20 mouse cellular contexts compared by ENCODE assay signal in genomic region chr4:43205571-43205970, GRCm38 (mm10).
"Had no signal": no experiment of that assay in that cellular context is flagged by ENCODE, and none has a peak within 500 bp of the region (broad histone marks: within the 10 kb centered on the region; RNA-seq: fewer than 3 reads in every experiment).

No protein-coding gene starts in this region.

- H3K4me2 ChIP-seq: limb, embryonic 12.5 days; limb, embryonic 15.5 days; liver, embryonic 11.5 days; lung, embryonic 14.5 days; midbrain, embryonic 12.5 days; stomach, embryonic 15.5 days had no signal

- H3K9me3 ChIP-seq: limb, embryonic 15.5 days; midbrain, embryonic 12.5 days; stomach, embryonic 15.5 days had no signal

- H3K9ac ChIP-seq: limb, embryonic 12.5 days; limb, embryonic 15.5 days; liver, embryonic 14.5 days; liver, postnatal 0 days; lung, embryonic 14.5 days; midbrain, embryonic 12.5 days; stomach, embryonic 15.5 days had no signal

- DNase-seq: kidney, adult 18-20 months; kidney, adult 9 months; kidney, postnatal 25 days; layer of hippocampus, adult 9-11 months; left cerebral cortex, postnatal 4 days; liver, postnatal 0 days; lung, embryonic 14.5 days; right cerebral cortex, postnatal 14 days; right cerebral cortex, postnatal 4 days; thymus, postnatal 25 days had no signal

- H3K4me1 ChIP-seq: stomach, embryonic 15.5 days had no signal

- H3K27ac ChIP-seq: limb, embryonic 12.5 days; limb, embryonic 15.5 days; liver, embryonic 14.5 days; macrophage; midbrain, embryonic 12.5 days; stomach, embryonic 15.5 days had no signal

- H3K27me3 ChIP-seq: limb, embryonic 12.5 days; limb, embryonic 15.5 days; midbrain, embryonic 12.5 days; stomach, embryonic 15.5 days had no signal

- ATAC-seq: liver, postnatal 0 days; lung, postnatal 0 days; midbrain, embryonic 16.5 days had no signal

- H3K36me3 ChIP-seq: limb, embryonic 12.5 days; limb, embryonic 15.5 days; midbrain, embryonic 12.5 days; stomach, embryonic 15.5 days had no signal

- H3K4me3 ChIP-seq: layer of hippocampus, adult 2 months; limb, embryonic 12.5 days; limb, embryonic 15.5 days; midbrain, embryonic 12.5 days; stomach, embryonic 15.5 days had no signal
